Mouse (Mus musculus) neural tube, embryonic 15.5 days (tissue): ENCODE measurements around the gene Atp5b. TPM values are rescaled to one million over a fixed set of nuclear protein-coding genes. Genes with fewer than 3 reads are reported as not detected.

Source experiments
- ATAC-seq: fragments of 200-750 bp; cut with Nextera tagmentation; 2 replicates; pipeline ENCODE4 v1.8.0; 2017; ENCODE audit warnings: mild to moderate bottlenecking, moderate TSS enrichment, moderate library complexity; ENCODE audit not compliant: low FRiP score
- H3K27ac ChIP-seq: fragments of 300-500 bp; sonication (generic); replicated peaks from 2 replicates; pipeline ENCODE4 v1.5.1; 2015; ENCODE audit warnings: mild to moderate bottlenecking, inconsistent platforms
- H3K27me3 ChIP-seq: fragments of 300-500 bp; sonication (generic); replicated peaks from 2 replicates; pipeline ENCODE4 v1.6.1; 2015; ENCODE audit warnings: inconsistent platforms
- H3K36me3 ChIP-seq: fragments of 300-500 bp; sonication (generic); 2 replicates; pipeline ENCODE4 v1.6.1; 2015; ENCODE audit warnings: inconsistent platforms
- H3K4me1 ChIP-seq: fragments of 300-500 bp; sonication (generic); 2 replicates; pipeline ENCODE4 v1.6.1; 2015; ENCODE audit warnings: inconsistent platforms
- H3K4me2 ChIP-seq: fragments of 300-500 bp; sonication (generic); 2 replicates; pipeline ENCODE4 v1.6.1; 2015; ENCODE audit warnings: inconsistent platforms, mild to moderate bottlenecking, moderate library complexity
- H3K4me3 ChIP-seq: fragments of 300-500 bp; sonication (generic); replicated peaks from 2 replicates; pipeline ENCODE4 v1.5.1; 2015; ENCODE audit warnings: mild to moderate bottlenecking, inconsistent platforms
- H3K9ac ChIP-seq: fragments of 300-500 bp; sonication (generic); replicated peaks from 2 replicates; pipeline ENCODE4 v1.6.1; 2015; ENCODE audit warnings: mild to moderate bottlenecking, inconsistent platforms
- H3K9me3 ChIP-seq: fragments of 300-500 bp; sonication (generic); replicated peaks from 2 replicates; pipeline ENCODE4 v1.6.1; 2016; ENCODE audit warnings: inconsistent platforms
- WGBS: fragments of 180-500 bp; shearing (Covaris S2); methylation state at CpG from one replicate; pipeline ENCODE4 v1.1.7; 2015; ENCODE audit warnings: mixed read lengths; 5-methylcytosine and 5-hydroxymethylcytosine counted together
- polyA plus RNA-seq: library from polyadenylated mRNA; unstranded; fragments of >200 nt; fragmentation: Nextera tagmentation; extraction: Ambion mirVana; gene quantifications from 2 replicates; pipeline ENCODE4 v1.2.1, GENCODE M21; 2015

Atp5b gene
- polyA plus RNA-seq = 2,338 and 2,396 TPM in 2 replicates

GRCm38 (mm10) chr10:128082880-128083421 is at the start of gene Atp5b:
TSS of gene Atp5b (plus strand) at chr10:128083273.
- WGBS = under 1% methylated on average over 34 of the region's 34 CpGs

GRCm38 (mm10) chr10:128036746-128037425 is 46.2 kb upstream of the Atp5b start:
- WGBS = 4% methylated on average over 10 of the region's 10 CpGs
- peak overlapping the region; percentile 97 for H3K9ac ChIP-seq
- peak overlapping the region; percentile 84 for H3K4me3 ChIP-seq
- H3K9me3 ChIP-seq = no peaks in the 10 kb centered on the region
- peaks cover 27% of the 10 kb centered on the region for H3K36me3 ChIP-seq
- H3K4me1 ChIP-seq = peaks cover 42% of the 10 kb centered on the region
- ATAC-seq = no peak
- H3K27ac ChIP-seq = peak overlapping the region; percentile 97
- peak overlapping the region; percentile 75 for H3K4me2 ChIP-seq
- H3K27me3 ChIP-seq = no peaks in the 10 kb centered on the region

More at GRCm38 (mm10) chr10:128082880-128083421, at the start of gene Atp5b:
- peaks cover 33% of the 10 kb centered on the region for H3K4me1 ChIP-seq
- H3K27ac ChIP-seq = peak within 1 kb of the TSS; percentile 93
- peak within 1 kb of the TSS; percentile 96 for H3K9ac ChIP-seq
- no peaks in the 10 kb centered on the region for H3K9me3 ChIP-seq
- H3K4me3 ChIP-seq = peak within 1 kb of the TSS; percentile 84
- no peaks in the 10 kb centered on the region for H3K27me3 ChIP-seq
- peaks cover 33% of the 10 kb centered on the region for H3K36me3 ChIP-seq
- peak; percentile 98 for ATAC-seq
- peak within 1 kb of the TSS; percentile 82 for H3K4me2 ChIP-seq

- Histone ChIP-seq H3K4me1 (peaks cover 42% of the 10 kb centered on the region), H3K36me3 (peaks cover 31% of the 10 kb centered on the region), H3K4me3 (no peak overlapping the region), H3K9me3 (no peaks in the 10 kb centered on the region), H3K4me2 (peak overlapping the region; percentile 24), H3K27ac (no peak overlapping the region), H3K27me3 (no peaks in the 10 kb centered on the region), H3K9ac (no peak overlapping the region; the same call in 1 of the 2 replicates)
- WGBS = 72% methylated on average over 3 of the region's 3 CpGs
- ATAC-seq = no peak
These were observed 45.2 kb upstream of the Atp5b start for GRCm38 (mm10) chr10:128037921-128038320.

- H3K4me2 ChIP-seq = no peak overlapping the region
- H3K4me3 ChIP-seq = no peak overlapping the region
- H3K9ac ChIP-seq = no peak overlapping the region
- no peaks in the 10 kb centered on the region for H3K9me3 ChIP-seq
- WGBS = 54% methylated on average over 5 of the region's 5 CpGs
- no peak overlapping the region for H3K27ac ChIP-seq
- no peaks in the 10 kb centered on the region for H3K27me3 ChIP-seq
- H3K36me3 ChIP-seq = peaks cover 36% of the 10 kb centered on the region
- ATAC-seq = no peak
- H3K4me1 ChIP-seq = peaks cover 49% of the 10 kb centered on the region
These were observed 43.9 kb upstream of the Atp5b start for GRCm38 (mm10) chr10:128039167-128039566.

GRCm38 (mm10) chr10:128039858-128040257 is 43.2 kb upstream of the Atp5b start:
- no peak for ATAC-seq
- Histone ChIP-seq H3K36me3 (peaks cover 43% of the 10 kb centered on the region), H3K27ac (no peak overlapping the region), H3K9ac (no peak overlapping the region), H3K4me2 (no peak overlapping the region), H3K4me1 (peaks cover 51% of the 10 kb centered on the region), H3K9me3 (no peaks in the 10 kb centered on the region), H3K27me3 (no peaks in the 10 kb centered on the region), H3K4me3 (no peak overlapping the region)
- WGBS = 63% methylated on average over 3 of the region's 3 CpGs

GRCm38 (mm10) chr10:128040293-128040692 is 42.8 kb upstream of the Atp5b start:
- Histone ChIP-seq H3K36me3 (peaks cover 45% of the 10 kb centered on the region), H3K27me3 (no peaks in the 10 kb centered on the region), H3K9ac (no peak overlapping the region), H3K4me1 (peaks cover 50% of the 10 kb centered on the region), H3K4me2 (no peak overlapping the region), H3K27ac (no peak overlapping the region), H3K4me3 (no peak overlapping the region), H3K9me3 (no peaks in the 10 kb centered on the region)
- 95% methylated on average over 5 of the region's 5 CpGs for WGBS
- ATAC-seq = no peak

- Histone ChIP-seq H3K9ac (no peak overlapping the region), H3K4me3 (no peak overlapping the region), H3K4me1 (peaks cover 49% of the 10 kb centered on the region), H3K9me3 (no peaks in the 10 kb centered on the region), H3K27me3 (no peaks in the 10 kb centered on the region), H3K36me3 (peaks cover 58% of the 10 kb centered on the region), H3K27ac (no peak overlapping the region), H3K4me2 (no peak overlapping the region)
- no peak for ATAC-seq
- 78% methylated on average over 4 of the region's 4 CpGs for WGBS
These were observed 41.4 kb upstream of the Atp5b start for GRCm38 (mm10) chr10:128041636-128042035.

GRCm38 (mm10) chr10:128042466-128042865 is 40.6 kb upstream of the Atp5b start:
- no peak overlapping the region for H3K27ac ChIP-seq
- WGBS = 89% methylated on average over 3 of the region's 3 CpGs
- no peak overlapping the region for H3K4me3 ChIP-seq
- H3K4me1 ChIP-seq = peaks cover 41% of the 10 kb centered on the region
- H3K36me3 ChIP-seq = peaks cover 62% of the 10 kb centered on the region
- H3K27me3 ChIP-seq = no peaks in the 10 kb centered on the region
- H3K4me2 ChIP-seq = no peak overlapping the region
- no peak overlapping the region for H3K9ac ChIP-seq
- no peak for ATAC-seq
- H3K9me3 ChIP-seq = no peaks in the 10 kb centered on the region

- Histone ChIP-seq H3K9me3 (no peaks in the 10 kb centered on the region), H3K4me3 (no peak overlapping the region), H3K4me2 (no peak overlapping the region), H3K27me3 (no peaks in the 10 kb centered on the region), H3K27ac (no peak overlapping the region), H3K4me1 (peaks cover 35% of the 10 kb centered on the region), H3K36me3 (peaks cover 69% of the 10 kb centered on the region), H3K9ac (no peak overlapping the region)
- WGBS = 77% methylated on average over 3 of the region's 3 CpGs
- no peak for ATAC-seq
These were observed 39.8 kb upstream of the Atp5b start for GRCm38 (mm10) chr10:128043041-128043835.

GRCm38 (mm10) chr10:128048157-128048556 is 34.9 kb upstream of the Atp5b start:
- H3K27me3 ChIP-seq = no peaks in the 10 kb centered on the region
- H3K4me1 ChIP-seq = peaks cover 11% of the 10 kb centered on the region; the same call in 1 of the 2 replicates
- H3K27ac ChIP-seq = no peak overlapping the region
- no peak for ATAC-seq
- H3K9me3 ChIP-seq = no peaks in the 10 kb centered on the region
- peaks cover 69% of the 10 kb centered on the region for H3K36me3 ChIP-seq
- no peak overlapping the region for H3K4me3 ChIP-seq
- WGBS = 95% methylated on average over 8 of the region's 8 CpGs
- no peak overlapping the region for H3K4me2 ChIP-seq
- H3K9ac ChIP-seq = no peak overlapping the region

- Histone ChIP-seq H3K9ac (no peak overlapping the region), H3K9me3 (no peaks in the 10 kb centered on the region), H3K4me3 (no peak overlapping the region), H3K4me2 (no peak overlapping the region), H3K27me3 (no peaks in the 10 kb centered on the region), H3K4me1 (peaks cover 2% of the 10 kb centered on the region; the same call in 1 of the 2 replicates), H3K27ac (no peak overlapping the region), H3K36me3 (peaks cover 58% of the 10 kb centered on the region)
- ATAC-seq = no peak
- 93% methylated on average over 2 of the region's 2 CpGs for WGBS
These were observed 33.3 kb upstream of the Atp5b start for GRCm38 (mm10) chr10:128049741-128050140.
